Mouse (Mus musculus) urinary bladder, postnatal 36 days (tissue): ENCODE measurements around the gene Tmem247.

ENCODE experiments used
- DNase-seq, 2 experiments: peaks; one replicate each; pipeline ENCODE4 v3.0.0; 2022; ENCODE audit warnings: low spot score in 2 of 2, mixed read lengths in 1 of 2

Tmem247 gene

GRCm38 (mm10) chr17:86913003-86913607 is 4.0 kb upstream of the Tmem247 start:
- DNase-seq: no peak

GRCm38 (mm10) chr17:86915540-86915939 is 1.6 kb upstream of the Tmem247 start:
- DNase-seq: no peak

GRCm38 (mm10) chr17:86918786-86919185 is 1.6 kb downstream of the Tmem247 start:
- no peak for DNase-seq

- no peak for DNase-seq
Observed at GRCm38 (mm10) chr17:86919729-86920128, 2.6 kb downstream of the Tmem247 start.

GRCm38 (mm10) chr17:86924679-86925078 is 7.5 kb downstream of the Tmem247 start:
- no peak for DNase-seq

- no peak for DNase-seq
Observed at GRCm38 (mm10) chr17:86926836-86927235, 9.7 kb downstream of the Tmem247 start.

- no peak for DNase-seq
Observed at GRCm38 (mm10) chr17:86929355-86929754, 12.2 kb downstream of the Tmem247 start.

- no peak for DNase-seq
Observed at GRCm38 (mm10) chr17:86929981-86930380, 12.8 kb downstream of the Tmem247 start.

- DNase-seq: no peak
Observed at GRCm38 (mm10) chr17:86932896-86933295, 15.7 kb downstream of the Tmem247 start.

GRCm38 (mm10) chr17:86937064-86937463 is 19.9 kb downstream of the Tmem247 start:
- DNase-seq: no peak

GRCm38 (mm10) chr17:86937497-86938155 is 20.5 kb downstream of the Tmem247 start:
- peak; percentile 53 to 77 for DNase-seq

- DNase-seq: no peak
Observed at GRCm38 (mm10) chr17:86938683-86939082, 21.5 kb downstream of the Tmem247 start.

GRCm38 (mm10) chr17:86942112-86942511 is 25.0 kb downstream of the Tmem247 start:
- DNase-seq: no peak

GRCm38 (mm10) chr17:86943158-86943557 is 26.0 kb downstream of the Tmem247 start:
- DNase-seq: no peak

- DNase-seq: no peak
Observed at GRCm38 (mm10) chr17:86946078-86946477, 28.9 kb downstream of the Tmem247 start.

GRCm38 (mm10) chr17:86947840-86948796 is 31.0 kb downstream of the Tmem247 start, which contains the start of gene Atp6v1e2:
Atp6v1e2 (minus strand) TSS chr17:86947897.
- DNase-seq: no peak

- peak in 1 of 2 experiments; percentile 22 for DNase-seq
Observed at GRCm38 (mm10) chr17:86948801-86949200, 31.7 kb downstream of the Tmem247 start.

- no peak for DNase-seq
Observed at GRCm38 (mm10) chr17:86957239-86957638, 40.1 kb downstream of the Tmem247 start.

- no peak for DNase-seq
Observed at GRCm38 (mm10) chr17:86957968-86958367, 40.8 kb downstream of the Tmem247 start.

- no peak for DNase-seq
Observed at GRCm38 (mm10) chr17:86961301-86961841, 44.2 kb downstream of the Tmem247 start.

GRCm38 (mm10) chr17:86962297-86962893 is 45.2 kb downstream of the Tmem247 start:
- peak; percentile 70 to 86 for DNase-seq
